Mouse (Mus musculus) forebrain, embryonic 14.5 days (tissue): Measurements from ENCODE around the gene Lingo1. TPM values are rescaled to one million over a fixed set of nuclear protein-coding genes. Genes with fewer than 3 reads are reported as not detected.

ENCODE experiments used
- ATAC-seq: fragments of 200-750 bp; cut with Nextera tagmentation; 2 replicates; pipeline ENCODE4 v1.8.0; 2017; ENCODE audit warnings: mild to moderate bottlenecking, moderate library complexity
- DNase-seq: peaks from one replicate; pipeline ENCODE4 v3.0.0-alpha.2; 2015; ENCODE audit warnings: low spot score
- H3K27ac ChIP-seq: fragments of 300-500 bp; sonication (generic); 2 replicates; pipeline ENCODE4 v1.5.1; 2014; ENCODE audit warnings: low read depth, mild to moderate bottlenecking, control low read depth, low read length, moderate library complexity
- H3K27me3 ChIP-seq: fragments of 300-500 bp; sonication (generic); replicated peaks from 2 replicates; pipeline ENCODE4 v1.6.1; 2014; ENCODE audit warnings: low read length, control low read depth, mixed read lengths; ENCODE audit not compliant: control insufficient read depth, insufficient read depth
- H3K36me3 ChIP-seq: fragments of 300-500 bp; sonication (generic); 2 replicates; pipeline ENCODE4 v1.6.1; 2014; ENCODE audit warnings: low read length, control low read depth; ENCODE audit not compliant: control insufficient read depth, insufficient read depth
- H3K4me1 ChIP-seq: fragments of 300-500 bp; sonication (generic); 2 replicates; pipeline ENCODE4 v1.6.1; 2014; ENCODE audit warnings: antibody characterized with exemption, low read length, control low read depth; ENCODE audit not compliant: control insufficient read depth, insufficient read depth
- H3K4me2 ChIP-seq: fragments of 300-500 bp; sonication (generic); 2 replicates; pipeline ENCODE4 v1.6.1; 2014; ENCODE audit warnings: mild to moderate bottlenecking, control low read depth, low read length
- H3K4me3 ChIP-seq: fragments of 300-500 bp; sonication (generic); 2 replicates; pipeline ENCODE4 v1.5.1; 2014; ENCODE audit warnings: low read depth, low read length, control low read depth
- H3K9ac ChIP-seq: fragments of 300-500 bp; sonication (generic); 2 replicates; pipeline ENCODE4 v1.6.1; 2014; ENCODE audit warnings: mild to moderate bottlenecking, low read length, control low read depth, moderate library complexity
- H3K9me3 ChIP-seq: fragments of 300-500 bp; sonication (generic); replicated peaks from 2 replicates; pipeline ENCODE4 v1.6.1; 2016; ENCODE audit warnings: low read length, control low read depth, mixed read lengths; ENCODE audit not compliant: control insufficient read depth
- WGBS: fragments of 180-500 bp; shearing (Covaris S2); extraction: QIAGEN DNeasy Blood & Tissue Kit; methylation state at CpG from one replicate; pipeline ENCODE4 v1.1.7; 2014; 5-methylcytosine and 5-hydroxymethylcytosine counted together
- polyA plus RNA-seq: library from polyadenylated mRNA; unstranded; fragments of >200 nt; fragmentation: Nextera tagmentation; extraction: Ambion mirVana; gene quantifications from 2 replicates; pipeline ENCODE4 v1.2.1, GENCODE M21; 2014

The Lingo1 gene
- polyA plus RNA-seq, 1 experiment from 2014 or later, result 19.0 TPM

DNA sequence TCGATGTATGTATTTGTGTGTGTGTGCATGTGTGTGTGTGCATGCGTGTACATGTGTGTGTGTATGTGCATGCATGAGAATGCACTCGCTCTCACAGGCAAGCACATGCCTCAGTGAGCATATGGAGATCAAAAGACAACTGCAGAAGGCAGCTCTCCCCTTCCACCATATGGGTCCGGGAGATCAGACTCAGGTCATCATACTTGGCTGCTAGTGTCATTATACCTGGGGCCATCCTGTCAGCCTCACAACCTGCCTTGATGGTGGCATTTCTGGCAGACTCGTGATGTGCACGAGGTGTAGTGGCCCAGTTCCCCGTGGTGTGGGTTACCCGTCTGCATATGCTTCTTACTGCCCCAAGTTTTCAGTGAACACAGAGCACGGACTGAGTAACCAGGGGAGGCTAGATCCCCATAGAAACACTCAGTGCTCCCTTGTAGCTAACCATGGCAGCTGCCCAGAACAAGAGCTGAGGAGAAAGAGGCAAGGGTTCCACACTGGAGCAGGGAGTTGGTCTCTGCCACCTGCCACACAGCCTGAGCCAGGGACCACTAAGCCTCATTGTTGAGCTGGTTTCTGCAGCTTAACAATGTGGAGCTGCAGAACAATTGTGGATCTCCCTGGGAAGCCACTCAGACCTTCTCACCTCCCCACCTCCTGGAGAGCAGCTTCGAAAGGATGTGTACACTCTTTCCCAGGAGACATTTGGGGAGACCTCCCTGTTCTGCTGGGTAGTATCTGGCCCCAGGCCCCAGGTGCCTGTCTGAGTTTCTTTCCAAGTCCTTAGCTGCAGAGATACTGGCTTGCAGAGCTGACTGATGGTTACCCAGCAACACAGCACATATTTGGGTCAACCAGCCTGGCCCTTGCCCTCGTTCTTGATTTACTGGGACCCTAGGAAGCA is 212.9 kb downstream of the Lingo1 start:
- no peak overlapping the region for H3K4me3 ChIP-seq
- WGBS, result 48% methylated on average over 11 of the region's 11 CpGs
- peak overlapping the region; percentile 52; the same call in 1 of the 2 replicates for H3K27ac ChIP-seq
- H3K4me1 ChIP-seq, result peaks cover 8% of the 10 kb centered on the region
- no peak overlapping the region for H3K9ac ChIP-seq
- no peaks in the 10 kb centered on the region for H3K9me3 ChIP-seq
- DNase-seq (peak; percentile 39), ATAC-seq (peak; percentile 38; the same call in 1 of the 2 replicates)
- H3K36me3 ChIP-seq, result no peaks in the 10 kb centered on the region
- no peak overlapping the region for H3K4me2 ChIP-seq
- no peaks in the 10 kb centered on the region for H3K27me3 ChIP-seq

DNA sequence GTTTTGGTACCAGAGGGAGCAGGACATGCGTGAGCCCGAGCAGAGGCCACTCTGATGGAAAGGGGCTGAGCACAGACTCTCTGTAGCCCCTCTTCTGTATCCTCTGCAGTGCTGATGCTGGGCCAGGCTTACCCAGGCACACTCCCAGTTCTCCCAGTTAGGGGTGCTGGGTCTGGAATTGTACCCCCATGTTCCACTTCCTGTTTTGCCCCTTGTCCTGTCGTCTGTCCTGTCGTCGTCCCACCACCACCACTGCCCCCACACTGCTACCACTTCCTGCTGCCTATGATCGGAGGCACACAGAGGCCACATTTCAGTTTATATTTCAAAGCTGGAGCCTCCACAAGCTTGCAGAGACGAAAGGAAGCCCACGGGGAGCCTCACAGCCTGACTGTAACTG is 213.6 kb downstream of the Lingo1 start:
- H3K4me1 ChIP-seq, result peaks cover 8% of the 10 kb centered on the region
- no peak for ATAC-seq
- no peak overlapping the region for H3K9ac ChIP-seq
- no peaks in the 10 kb centered on the region for H3K36me3 ChIP-seq
- DNase-seq, result no peak
- H3K9me3 ChIP-seq, result no peaks in the 10 kb centered on the region
- H3K27me3 ChIP-seq, result no peaks in the 10 kb centered on the region
- H3K4me2 ChIP-seq, result no peak overlapping the region
- 79% methylated on average over 8 of the region's 8 CpGs for WGBS
- H3K4me3 ChIP-seq, result no peak overlapping the region
- H3K27ac ChIP-seq, result no peak overlapping the region

DNA sequence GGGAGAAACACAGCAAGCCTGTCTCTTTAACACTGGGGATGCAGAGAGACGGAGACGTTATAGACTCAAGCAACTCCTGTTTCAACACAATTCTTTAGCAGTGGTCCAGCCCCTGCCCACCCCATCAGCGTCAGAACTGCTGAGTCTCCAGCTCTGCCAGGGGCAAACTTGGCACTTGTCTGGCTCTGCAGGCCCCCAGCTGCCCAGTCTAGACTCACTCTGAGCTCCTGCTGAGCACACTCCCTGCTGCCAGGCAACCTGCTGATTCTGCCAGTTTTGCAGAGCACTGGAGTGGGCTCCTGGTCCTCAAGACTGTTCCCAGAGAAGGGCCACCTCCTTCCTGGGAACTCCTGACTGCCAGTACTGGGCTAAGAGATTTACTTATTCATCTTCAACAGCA is 214.6 kb downstream of the Lingo1 start:
- H3K4me3 ChIP-seq, result no peak overlapping the region
- H3K27me3 ChIP-seq, result no peaks in the 10 kb centered on the region
- H3K4me1 ChIP-seq, result peaks cover 8% of the 10 kb centered on the region
- 0 out of 2 replicates have a peak, but pooled peaks have one; percentile 35 for ATAC-seq
- no peak overlapping the region for H3K4me2 ChIP-seq
- WGBS, result 34% methylated on average over 3 of the region's 3 CpGs
- H3K9ac ChIP-seq, result no peak overlapping the region
- H3K9me3 ChIP-seq, result no peaks in the 10 kb centered on the region
- DNase-seq, result peak; percentile 56
- H3K36me3 ChIP-seq, result no peaks in the 10 kb centered on the region
- no peak overlapping the region for H3K27ac ChIP-seq

DNA sequence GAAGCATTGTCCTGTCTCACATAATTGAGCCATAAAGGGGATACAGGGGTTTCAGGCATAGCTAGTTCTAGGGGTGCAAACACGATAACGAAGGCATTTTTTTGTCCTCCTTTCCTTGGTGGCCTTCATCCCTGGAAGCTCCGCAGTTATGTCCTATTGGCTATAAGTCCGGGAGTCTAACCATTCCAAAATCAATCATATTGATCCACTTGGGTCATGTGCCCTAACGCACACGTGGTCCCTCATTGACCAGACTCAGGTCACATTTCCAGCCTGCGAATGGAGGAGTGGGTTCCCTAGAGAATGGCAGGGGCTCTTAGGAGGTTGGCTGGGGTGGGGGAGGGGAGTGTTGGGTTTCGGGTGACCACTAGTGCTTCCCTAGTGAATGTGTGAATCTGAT is 215.3 kb downstream of the Lingo1 start:
- Histone ChIP-seq H3K4me2 (no peak overlapping the region), H3K27me3 (no peaks in the 10 kb centered on the region), H3K4me1 (peaks cover 8% of the 10 kb centered on the region), H3K36me3 (no peaks in the 10 kb centered on the region), H3K9me3 (no peaks in the 10 kb centered on the region), H3K4me3 (no peak overlapping the region), H3K27ac (no peak overlapping the region), H3K9ac (no peak overlapping the region)
- ATAC-seq (no peak), DNase-seq (no peak)
- whole genome bisulfite sequencing, result 75% methylated on average over 8 of the region's 8 CpGs

DNA sequence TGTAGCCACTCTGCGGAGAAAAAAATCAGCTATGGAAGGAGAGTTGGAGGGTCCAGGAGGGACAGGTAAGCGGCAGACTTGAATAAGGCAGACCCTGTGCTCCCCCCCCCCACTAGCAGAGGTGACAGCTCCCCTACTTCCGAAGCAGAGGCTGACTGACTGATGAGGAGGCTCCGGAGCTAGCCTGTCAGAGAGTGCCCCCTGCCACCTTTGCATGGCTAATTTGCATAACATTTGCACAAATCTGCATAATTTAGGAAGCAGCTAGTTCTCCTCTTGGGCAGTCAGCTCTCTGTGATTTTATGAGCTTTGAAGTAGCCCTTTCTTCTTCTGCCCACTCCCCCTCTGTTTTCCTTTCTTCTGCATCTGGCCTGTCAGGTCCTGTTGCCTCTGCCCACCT is 216.2 kb downstream of the Lingo1 start:
- H3K36me3 ChIP-seq, result no peaks in the 10 kb centered on the region
- peak; percentile 58 for DNase-seq
- no peaks in the 10 kb centered on the region for H3K9me3 ChIP-seq
- H3K27ac ChIP-seq, result no peak overlapping the region
- H3K9ac ChIP-seq, result no peak overlapping the region
- H3K4me3 ChIP-seq, result no peak overlapping the region
- H3K4me1 ChIP-seq, result peaks cover 8% of the 10 kb centered on the region
- H3K27me3 ChIP-seq, result no peaks in the 10 kb centered on the region
- H3K4me2 ChIP-seq, result no peak overlapping the region
- 16% methylated on average over 4 of the region's 4 CpGs for WGBS
- ATAC-seq, result peak; percentile 59

DNA sequence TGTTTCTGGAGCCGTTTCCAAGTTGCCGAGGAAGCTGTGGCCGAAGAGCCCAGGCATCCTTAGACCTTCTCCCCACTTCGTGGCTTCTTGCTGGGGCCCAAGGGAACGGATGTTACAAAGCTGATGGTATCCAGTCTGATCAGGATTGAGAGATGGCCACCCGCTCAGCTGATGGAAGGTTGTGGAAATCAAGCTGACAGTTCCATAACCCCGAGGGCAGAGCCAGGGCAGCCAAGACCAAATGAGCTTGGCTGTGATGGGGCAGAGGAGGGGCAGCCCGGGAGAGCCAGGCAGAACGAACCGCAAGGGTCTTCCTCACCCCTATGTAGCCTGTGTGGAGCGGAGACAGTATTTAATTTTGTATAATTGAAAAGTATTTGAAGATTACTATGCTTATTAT is 218.9 kb downstream of the Lingo1 start:
- 82% methylated on average over 11 of the region's 11 CpGs for WGBS
- no peak for DNase-seq

DNA sequence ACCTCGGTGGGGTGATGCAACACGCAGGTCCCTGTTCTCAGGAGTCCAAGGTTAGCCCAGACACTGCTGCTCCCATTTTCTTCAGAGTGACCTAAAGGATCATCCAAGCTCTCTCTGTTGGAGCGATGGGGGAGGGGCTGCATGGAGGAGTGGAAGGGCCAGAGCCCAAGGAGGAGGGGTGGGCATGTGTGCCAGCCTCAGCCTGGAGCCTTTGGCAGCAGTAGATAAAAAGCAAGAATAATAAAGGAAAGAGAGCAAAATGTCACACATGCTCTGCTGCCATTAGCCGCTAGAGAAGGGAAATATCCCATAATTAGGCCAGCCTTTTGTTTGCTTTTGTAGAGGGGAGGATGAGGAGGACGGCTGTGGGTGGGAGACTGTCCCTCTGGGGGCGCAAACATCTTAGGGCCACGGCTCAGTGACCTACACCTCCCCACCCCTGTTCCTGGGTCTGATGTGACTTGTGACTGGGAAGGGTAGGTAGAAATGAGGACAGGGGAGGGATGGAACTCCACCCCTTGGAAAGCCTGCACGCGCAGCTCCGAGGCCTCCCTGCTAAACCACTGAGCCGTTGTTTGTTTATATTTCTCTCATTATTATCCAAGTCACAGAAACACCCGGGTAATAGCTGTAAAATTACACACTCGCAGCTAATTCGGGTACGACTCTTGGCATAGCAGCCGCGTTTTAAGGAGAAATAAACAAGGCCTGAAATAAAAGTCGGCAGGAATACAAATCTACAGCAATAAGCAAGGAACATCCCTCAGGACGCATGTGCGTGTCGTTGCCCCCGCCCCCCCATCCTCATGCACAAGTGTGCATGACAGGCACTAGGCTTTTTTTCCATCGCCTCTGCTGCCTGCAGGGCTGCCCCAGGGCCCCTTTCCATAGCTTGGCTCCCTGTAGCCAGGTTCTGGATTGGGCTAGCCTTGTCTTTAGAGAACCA is 223.5 kb downstream of the Lingo1 start:
- H3K27ac ChIP-seq, result peak overlapping the region; percentile 66; the same call in 1 of the 2 replicates
- H3K9ac ChIP-seq, result 0 out of 2 replicates have a peak overlapping the region, but pooled peaks have one; percentile 13
- DNase-seq (peak; percentile 69), ATAC-seq (peak; percentile 68)
- no peaks in the 10 kb centered on the region for H3K36me3 ChIP-seq
- H3K9me3 ChIP-seq, result no peaks in the 10 kb centered on the region
- peaks cover 8% of the 10 kb centered on the region for H3K4me1 ChIP-seq
- WGBS, result 43% methylated on average over 23 of the region's 23 CpGs
- no peak overlapping the region for H3K4me3 ChIP-seq
- H3K27me3 ChIP-seq, result no peaks in the 10 kb centered on the region
- peak overlapping the region; percentile 29 for H3K4me2 ChIP-seq

More for the DNA sequence above, 218.9 kb downstream of the Lingo1 start:
- H3K4me3 ChIP-seq, result no peak overlapping the region
- no peak overlapping the region for H3K9ac ChIP-seq
- no peaks in the 10 kb centered on the region for H3K27me3 ChIP-seq
- H3K27ac ChIP-seq, result no peak overlapping the region
- no peak overlapping the region for H3K4me2 ChIP-seq
- no peak for ATAC-seq
- no peaks in the 10 kb centered on the region for H3K9me3 ChIP-seq
- no peaks in the 10 kb centered on the region for H3K36me3 ChIP-seq
- H3K4me1 ChIP-seq, result peaks cover 12% of the 10 kb centered on the region
